16 mouse cellular contexts compared by ENCODE assay signal in the genomic region with DNA sequence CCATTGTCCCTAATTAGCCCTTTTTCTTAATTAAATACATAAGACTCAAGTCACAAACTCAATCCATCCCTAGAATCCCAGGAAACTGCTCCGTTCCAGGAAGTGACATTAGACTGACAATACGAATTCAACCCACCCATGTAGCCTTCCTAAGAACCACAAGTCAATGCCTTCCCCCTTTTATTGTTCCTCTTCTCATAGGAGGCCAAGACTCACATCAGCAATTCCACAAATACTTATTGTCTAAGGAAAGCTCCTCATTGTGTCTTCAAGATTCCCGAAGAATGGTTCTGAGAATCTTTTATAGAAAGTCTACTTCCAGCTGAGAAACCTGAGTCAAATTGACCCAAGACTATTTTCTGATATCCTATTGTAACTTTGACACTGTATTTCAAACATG.
"Had no signal": no experiment of that assay in that cellular context is flagged by ENCODE, and none has a peak within 500 bp of the region (broad histone marks: within the 10 kb centered on the region; RNA-seq: fewer than 3 reads in every experiment).

No protein-coding gene starts in this region.

- DNase-seq: heart, postnatal 10 days; heart, postnatal 14 days; heart, postnatal 36 days; heart, postnatal 4 days; kidney, adult 11 months; kidney, adult 18-20 months; kidney, adult 2 months; kidney, adult 8-10 months; kidney, adult 9 months; kidney, postnatal 10 days; kidney, postnatal 14 days; kidney, postnatal 25 days; kidney, postnatal 36 days; kidney, postnatal 4 days; layer of hippocampus, adult 9-11 months; layer of hippocampus, postnatal 36 days had no signal
